Mouse (Mus musculus) forebrain, embryonic 11.5 days (tissue): ENCODE results near the gene Gm5089. TPM values are rescaled to one million over a fixed set of nuclear protein-coding genes. Genes with fewer than 3 reads are reported as not detected.
A peak's percentile ranks its signal among the peaks of the same experiment; 100 is the strongest.

Experiments used
- ATAC-seq: fragments of 200-750 bp; cut with Nextera tagmentation; replicated peaks from 2 replicates; pipeline ENCODE4 v1.8.0; 2017; ENCODE audit warnings: moderate TSS enrichment; ENCODE audit not compliant: low FRiP score
- DNase-seq: peaks from one replicate; pipeline ENCODE4 v3.0.0-alpha.2; 2017; ENCODE audit warnings: low spot score
- H3K27ac ChIP-seq: fragments of 300-500 bp; sonication (generic); 2 replicates; pipeline ENCODE4 v1.5.1; 2014; ENCODE audit warnings: low read depth, low read length
- H3K27me3 ChIP-seq: fragments of 300-500 bp; sonication (generic); 2 replicates; pipeline ENCODE4 v1.6.1; 2014; ENCODE audit warnings: mild to moderate bottlenecking, low read length, mixed read lengths; ENCODE audit not compliant: control insufficient read depth, insufficient read depth
- H3K36me3 ChIP-seq: fragments of 300-500 bp; sonication (generic); 2 replicates; pipeline ENCODE4 v1.6.1; 2014; ENCODE audit warnings: mild to moderate bottlenecking, low read length, moderate library complexity, mixed read lengths; ENCODE audit not compliant: control insufficient read depth, insufficient read depth
- H3K4me1 ChIP-seq: fragments of 300-500 bp; sonication (generic); replicated peaks from 2 replicates; pipeline ENCODE4 v1.6.1; 2014; ENCODE audit warnings: low read length, mixed read lengths; ENCODE audit not compliant: control insufficient read depth, insufficient read depth
- H3K4me2 ChIP-seq: fragments of 300-500 bp; sonication (generic); 2 replicates; pipeline ENCODE4 v1.6.1; 2014; ENCODE audit warnings: low read depth, mild to moderate bottlenecking, low read length, moderate library complexity, mixed read lengths; ENCODE audit not compliant: severe bottlenecking
- H3K4me3 ChIP-seq: fragments of 300-500 bp; sonication (generic); 2 replicates; pipeline ENCODE4 v1.5.1; 2014; ENCODE audit warnings: low read depth, low read length
- H3K9ac ChIP-seq: fragments of 300-500 bp; sonication (generic); 2 replicates; pipeline ENCODE4 v1.6.1; 2014; ENCODE audit warnings: low read length
- H3K9me3 ChIP-seq: fragments of 300-500 bp; sonication (generic); 2 replicates; pipeline ENCODE4 v1.6.1; 2016; ENCODE audit warnings: low read length, mixed read lengths; ENCODE audit not compliant: control insufficient read depth
- WGBS: fragments of 180-500 bp; shearing (Covaris S2); extraction: QIAGEN DNeasy Blood & Tissue Kit; methylation state at CpG from one replicate; pipeline ENCODE4 v1.1.7; 2014; 5-methylcytosine and 5-hydroxymethylcytosine counted together
- polyA plus RNA-seq: library from polyadenylated mRNA; unstranded; fragments of >200 nt; fragmentation: Nextera tagmentation; extraction: Ambion mirVana; gene quantifications from 2 replicates; pipeline ENCODE4 v1.2.1, GENCODE M21; 2014

Gene Gm5089
- polyA plus RNA-seq, 1 experiment from 2014 or later = 2.4 TPM

- Histone ChIP-seq H3K4me2 (no peak overlapping the region), H3K4me1 (peaks cover 30% of the 10 kb centered on the region), H3K4me3 (no peak overlapping the region), H3K9me3 (no peaks in the 10 kb centered on the region), H3K27ac (no peak overlapping the region), H3K36me3 (no peaks in the 10 kb centered on the region), H3K9ac (no peak overlapping the region), H3K27me3 (peaks cover 14% of the 10 kb centered on the region)
- WGBS = 55% methylated on average over 11 of the region's 11 CpGs
- no peak for DNase-seq
- ATAC-seq = no peak
Measured at GRCm38 (mm10) chr14:122401886-122402285, 49.0 kb downstream of the Gm5089 start.

GRCm38 (mm10) chr14:122399906-122400305 is 51.0 kb downstream of the Gm5089 start:
- peaks cover 9% of the 10 kb centered on the region for H3K27me3 ChIP-seq
- ATAC-seq = no peak
- peaks cover 16% of the 10 kb centered on the region for H3K4me1 ChIP-seq
- H3K27ac ChIP-seq = no peak overlapping the region
- no peaks in the 10 kb centered on the region for H3K36me3 ChIP-seq
- H3K9me3 ChIP-seq = no peaks in the 10 kb centered on the region
- peak; percentile 37 for DNase-seq
- no peak overlapping the region for H3K9ac ChIP-seq
- no peak overlapping the region for H3K4me2 ChIP-seq
- no peak overlapping the region for H3K4me3 ChIP-seq
- WGBS = 81% methylated on average over 5 of the region's 5 CpGs

GRCm38 (mm10) chr14:122398676-122399075 is 52.2 kb downstream of the Gm5089 start:
- peaks cover 12% of the 10 kb centered on the region for H3K4me1 ChIP-seq
- H3K27me3 ChIP-seq = peaks cover 3% of the 10 kb centered on the region; the same call in 1 of the 2 replicates
- DNase-seq = peak; percentile 40
- 77% methylated on average over 4 of the region's 4 CpGs for WGBS
- ATAC-seq = no peak
- no peaks in the 10 kb centered on the region for H3K9me3 ChIP-seq
- H3K36me3 ChIP-seq = no peaks in the 10 kb centered on the region
- H3K4me2 ChIP-seq = no peak overlapping the region
- no peak overlapping the region for H3K27ac ChIP-seq
- no peak overlapping the region for H3K9ac ChIP-seq
- H3K4me3 ChIP-seq = no peak overlapping the region

GRCm38 (mm10) chr14:122393119-122393518 is 57.8 kb downstream of the Gm5089 start:
- H3K4me3 ChIP-seq = no peak overlapping the region
- no peaks in the 10 kb centered on the region for H3K36me3 ChIP-seq
- DNase-seq (peak; percentile 33), ATAC-seq (no peak)
- peaks cover 5% of the 10 kb centered on the region; the same call in 1 of the 2 replicates for H3K4me1 ChIP-seq
- H3K9me3 ChIP-seq = no peaks in the 10 kb centered on the region
- H3K27me3 ChIP-seq = no peaks in the 10 kb centered on the region; the same call in 1 of the 2 replicates
- 84% methylated on average over 1 of the region's 1 CpGs for WGBS
- no peak overlapping the region for H3K9ac ChIP-seq
- H3K27ac ChIP-seq = no peak overlapping the region
- no peak overlapping the region for H3K4me2 ChIP-seq

GRCm38 (mm10) chr14:122390935-122391334 is 60.0 kb downstream of the Gm5089 start:
- ATAC-seq = no peak
- peak; percentile 30 for DNase-seq
- H3K27me3 ChIP-seq = peaks cover 3% of the 10 kb centered on the region; the same call in 1 of the 2 replicates

GRCm38 (mm10) chr14:122389684-122390370 is 61.1 kb downstream of the Gm5089 start:
- Histone ChIP-seq H3K36me3 (no peaks in the 10 kb centered on the region), H3K27me3 (peaks cover 3% of the 10 kb centered on the region; the same call in 1 of the 2 replicates), H3K4me1 (peaks cover 10% of the 10 kb centered on the region), H3K4me2 (no peak overlapping the region), H3K9me3 (no peaks in the 10 kb centered on the region), H3K9ac (no peak overlapping the region), H3K4me3 (no peak overlapping the region), H3K27ac (no peak overlapping the region)
- 87% methylated on average over 13 of the region's 13 CpGs for WGBS
- DNase-seq (peak; percentile 39), ATAC-seq (no peak)

More at GRCm38 (mm10) chr14:122390935-122391334, 60.0 kb downstream of the Gm5089 start:
- Histone ChIP-seq H3K4me3 (no peak overlapping the region), H3K4me2 (no peak overlapping the region), H3K9ac (no peak overlapping the region), H3K27ac (no peak overlapping the region), H3K9me3 (no peaks in the 10 kb centered on the region), H3K36me3 (no peaks in the 10 kb centered on the region), H3K4me1 (peaks cover 5% of the 10 kb centered on the region; the same call in 1 of the 2 replicates)
- 74% methylated on average over 4 of the region's 4 CpGs for WGBS

GRCm38 (mm10) chr14:122388431-122389031 is 62.4 kb downstream of the Gm5089 start:
- H3K4me3 ChIP-seq = no peak overlapping the region
- DNase-seq (peak; percentile 41), ATAC-seq (no peak; the same call in 1 of the 2 replicates)
- H3K36me3 ChIP-seq = no peaks in the 10 kb centered on the region
- 63% methylated on average over 19 of the region's 19 CpGs for WGBS
- H3K27ac ChIP-seq = no peak overlapping the region
- H3K9ac ChIP-seq = peak overlapping the region; percentile 3; the same call in 1 of the 2 replicates
- H3K4me1 ChIP-seq = peaks cover 11% of the 10 kb centered on the region
- H3K9me3 ChIP-seq = no peaks in the 10 kb centered on the region
- H3K4me2 ChIP-seq = no peak overlapping the region
- peaks cover 3% of the 10 kb centered on the region; the same call in 1 of the 2 replicates for H3K27me3 ChIP-seq

- 93% methylated on average over 5 of the region's 5 CpGs for WGBS
- Histone ChIP-seq H3K4me1 (peaks cover 11% of the 10 kb centered on the region), H3K4me3 (no peak overlapping the region), H3K4me2 (no peak overlapping the region), H3K36me3 (no peaks in the 10 kb centered on the region), H3K9me3 (no peaks in the 10 kb centered on the region), H3K27ac (no peak overlapping the region), H3K9ac (no peak overlapping the region), H3K27me3 (peaks cover 3% of the 10 kb centered on the region; the same call in 1 of the 2 replicates)
- ATAC-seq = no peak
- no peak for DNase-seq
Measured at GRCm38 (mm10) chr14:122387781-122388180, 63.1 kb downstream of the Gm5089 start.
